Mouse (Mus musculus): ENCODE measurements around the gene 4930426L09Rik.
"Not testable (repeated sequence)": the region's sequence is repeated elsewhere in the genome, so short reads cannot be mapped to it uniquely, and the experiment has no call there.

Gene 4930426L09Rik

DNA sequence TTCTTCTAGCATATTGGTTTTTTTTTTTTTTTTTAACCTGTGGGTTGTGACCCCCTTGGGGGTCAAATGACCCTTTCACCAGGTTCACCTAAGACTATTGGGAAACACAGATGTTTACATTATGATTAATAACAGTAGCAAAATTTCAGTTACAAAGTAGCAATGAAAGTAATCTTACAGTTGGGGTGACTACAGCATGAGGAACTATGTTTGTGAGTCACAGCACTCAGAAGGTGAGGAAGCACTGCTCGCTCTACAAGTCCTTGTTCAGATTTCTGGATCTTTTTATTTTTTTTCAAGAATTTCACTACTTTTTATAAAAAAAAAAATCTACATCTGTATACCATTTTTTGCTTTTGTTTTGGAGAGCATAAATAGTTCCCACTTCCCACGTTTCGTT lies 26.6 kb upstream of the 4930426L09Rik start:
- no peak for DNase-seq

DNA sequence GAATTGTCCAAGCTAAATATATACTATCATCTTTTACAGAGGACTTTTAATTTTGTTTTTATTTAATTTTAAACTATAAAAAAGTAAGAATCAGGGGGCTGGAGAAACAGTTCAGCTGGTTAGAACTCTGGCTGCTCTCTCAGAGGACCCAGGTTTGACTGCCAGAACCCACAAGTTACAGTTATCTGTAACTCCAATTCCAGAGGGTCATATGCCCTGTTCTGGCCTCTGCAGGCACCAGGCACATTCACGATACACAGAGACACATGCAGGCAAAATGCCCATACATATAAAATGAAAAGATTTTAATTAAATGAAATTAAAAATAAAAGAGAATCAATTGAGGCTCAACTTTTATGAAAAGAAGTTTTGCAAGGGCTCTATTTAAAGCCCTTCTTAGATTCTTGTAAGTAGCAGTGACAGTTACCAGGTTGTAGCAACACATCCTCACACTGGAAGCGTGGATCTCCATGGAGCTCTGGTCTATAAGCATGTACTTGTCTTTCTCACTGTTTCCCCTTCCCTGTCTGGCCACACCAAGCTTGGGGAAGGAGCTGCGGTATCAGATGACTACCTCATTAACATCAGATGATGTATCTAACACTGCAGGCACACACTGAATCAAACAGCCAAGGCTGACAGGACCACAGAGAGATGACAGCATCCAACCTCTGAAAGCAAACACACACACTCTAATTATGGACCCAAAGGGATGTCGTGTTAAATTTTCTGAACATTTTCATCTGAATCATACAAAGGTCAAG lies 23.1 kb upstream of the 4930426L09Rik start:
- DNase-seq: no peak

DNA sequence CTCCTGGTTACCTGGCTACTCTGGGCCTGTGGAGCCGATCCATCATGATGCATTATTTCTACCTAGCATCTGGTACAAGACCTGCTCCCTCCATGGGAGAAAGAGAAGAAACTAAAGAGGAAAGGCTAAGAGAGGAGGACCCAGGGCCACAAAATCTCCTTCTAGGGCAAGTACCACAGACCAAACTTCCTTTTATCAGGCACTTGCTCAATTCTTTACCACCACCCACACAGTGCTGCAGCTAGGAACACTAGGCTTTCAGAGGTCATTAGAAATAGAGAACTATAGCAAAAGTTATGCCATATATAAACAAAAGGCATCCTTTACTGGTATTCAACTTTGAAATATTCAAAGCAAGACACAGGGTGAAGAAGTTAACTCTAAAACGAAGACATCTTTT lies 22.0 kb upstream of the 4930426L09Rik start:
- DNase-seq: no peak

- no peak for DNase-seq
Measured at GRCm38 (mm10) chr2:18977201-18977805, 20.8 kb upstream of the 4930426L09Rik start.

- DNase-seq: no peak
Measured at GRCm38 (mm10) chr2:18979046-18979445, 19.1 kb upstream of the 4930426L09Rik start.

- DNase-seq: no peak
Measured at GRCm38 (mm10) chr2:18979675-18980074, 18.5 kb upstream of the 4930426L09Rik start.

- no peak for DNase-seq
Measured at GRCm38 (mm10) chr2:18982581-18982980, 15.6 kb upstream of the 4930426L09Rik start.

- no peak for DNase-seq
Measured at GRCm38 (mm10) chr2:18983546-18983945, 14.6 kb upstream of the 4930426L09Rik start.

- DNase-seq: no peak
Measured at GRCm38 (mm10) chr2:18984095-18984847, 13.9 kb upstream of the 4930426L09Rik start.

- DNase-seq: no peak
Measured at GRCm38 (mm10) chr2:18985506-18985905, 12.6 kb upstream of the 4930426L09Rik start.

GRCm38 (mm10) chr2:18988885-18989284 lies 9.3 kb upstream of the 4930426L09Rik start:
- DNase-seq: no peak

DNA sequence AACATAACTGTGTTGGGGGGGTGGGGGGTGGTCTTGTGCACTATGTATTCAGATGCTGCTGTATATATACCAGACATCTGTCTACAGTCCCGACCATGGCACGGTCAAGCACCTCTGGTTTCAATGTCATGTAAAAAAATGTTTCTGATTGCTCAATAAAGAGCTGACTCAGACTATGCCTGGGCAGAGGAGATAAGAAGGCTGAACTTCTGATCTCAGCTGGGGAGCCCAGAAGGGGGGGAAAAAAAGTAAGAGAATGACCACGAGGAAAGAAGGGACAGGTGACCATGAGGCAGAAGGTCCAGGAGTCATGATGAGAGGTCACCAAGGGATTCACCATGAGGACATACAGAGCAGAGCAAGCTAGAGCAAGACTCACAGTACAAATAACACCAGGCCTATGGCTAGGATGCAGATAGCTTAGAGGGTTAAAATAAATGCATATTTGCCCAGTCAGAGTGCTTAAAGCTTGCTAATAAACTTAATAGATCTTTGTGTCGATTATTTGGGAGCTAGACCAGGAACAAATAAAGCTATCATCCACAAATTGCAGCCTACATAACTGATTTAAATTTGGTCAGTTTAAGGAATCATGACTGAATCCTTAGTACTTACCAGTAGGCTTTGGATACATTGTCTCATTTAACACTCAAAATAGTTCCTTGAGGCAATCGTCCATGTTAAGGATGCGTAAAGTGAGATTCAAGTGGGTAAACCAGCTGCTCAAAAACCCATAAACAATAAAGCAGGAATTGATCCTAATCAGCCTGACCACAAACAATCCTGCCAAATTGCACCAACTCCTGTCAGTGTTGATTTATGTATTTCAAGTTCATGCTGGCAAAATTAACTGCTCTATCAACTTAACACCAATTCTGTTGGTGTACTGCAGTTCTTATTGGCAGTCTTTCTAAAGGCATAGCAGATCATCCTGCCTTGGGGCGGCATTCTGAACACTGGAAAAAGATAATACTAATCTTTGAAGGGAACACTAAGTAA lies 5.3 kb upstream of the 4930426L09Rik start:
- DNase-seq: no peak

GRCm38 (mm10) chr2:18996451-18997211 lies 1.5 kb upstream of the 4930426L09Rik start:
- peak; percentile 29 for DNase-seq

- peak; percentile 48 for DNase-seq
Measured at GRCm38 (mm10) chr2:18997387-18997971, 664 bp upstream of the 4930426L09Rik start.

GRCm38 (mm10) chr2:18999395-18999794 lies 1.3 kb downstream of the 4930426L09Rik start:
- DNase-seq: no peak

GRCm38 (mm10) chr2:19004801-19005200 lies 6.7 kb downstream of the 4930426L09Rik start:
- DNase-seq: no peak

- no peak for DNase-seq
Measured at GRCm38 (mm10) chr2:19006124-19006523, 8.0 kb downstream of the 4930426L09Rik start.

GRCm38 (mm10) chr2:19007580-19007979 lies 9.4 kb downstream of the 4930426L09Rik start:
- DNase-seq: no peak

GRCm38 (mm10) chr2:19010541-19010940 lies 12.4 kb downstream of the 4930426L09Rik start:
- DNase-seq: not testable (repeated sequence)

GRCm38 (mm10) chr2:19011443-19011842 lies 13.3 kb downstream of the 4930426L09Rik start:
- no peak for DNase-seq

GRCm38 (mm10) chr2:19016348-19016747 lies 18.2 kb downstream of the 4930426L09Rik start:
- DNase-seq: no peak

Measured in kidney, adult 18-20 months (tissue).